Mouse (Mus musculus) ES-Bruce4 (cell line): Measurements from ENCODE around the gene Tnxb.

Source experiments
- EP300 ChIP-seq: IDR thresholded peaks from 2 replicates; pipeline ENCODE4 v1.6.1; 2011; ENCODE audit warnings: low read depth, low read length; ENCODE audit not compliant: insufficient read depth
- POLR2A ChIP-seq: IDR thresholded peaks from one replicate; pipeline ENCODE4 v1.8.1; 2011; ENCODE audit warnings: low read length; ENCODE audit not compliant: insufficient read depth

- TF ChIP-seq POLR2A (no peak), EP300 (no peak)
Measured at GRCm38 (mm10) chr17:34673139-34673538, 2.8 kb downstream of the Tnxb start.
